Mouse (Mus musculus) cerebellum, adult 11-12 months (tissue): Measurements from ENCODE around the gene 1810037I17Rik.

ENCODE experiments used
- DNase-seq: peaks from one replicate; pipeline ENCODE4 v3.0.0; 2022

Gene 1810037I17Rik

DNA sequence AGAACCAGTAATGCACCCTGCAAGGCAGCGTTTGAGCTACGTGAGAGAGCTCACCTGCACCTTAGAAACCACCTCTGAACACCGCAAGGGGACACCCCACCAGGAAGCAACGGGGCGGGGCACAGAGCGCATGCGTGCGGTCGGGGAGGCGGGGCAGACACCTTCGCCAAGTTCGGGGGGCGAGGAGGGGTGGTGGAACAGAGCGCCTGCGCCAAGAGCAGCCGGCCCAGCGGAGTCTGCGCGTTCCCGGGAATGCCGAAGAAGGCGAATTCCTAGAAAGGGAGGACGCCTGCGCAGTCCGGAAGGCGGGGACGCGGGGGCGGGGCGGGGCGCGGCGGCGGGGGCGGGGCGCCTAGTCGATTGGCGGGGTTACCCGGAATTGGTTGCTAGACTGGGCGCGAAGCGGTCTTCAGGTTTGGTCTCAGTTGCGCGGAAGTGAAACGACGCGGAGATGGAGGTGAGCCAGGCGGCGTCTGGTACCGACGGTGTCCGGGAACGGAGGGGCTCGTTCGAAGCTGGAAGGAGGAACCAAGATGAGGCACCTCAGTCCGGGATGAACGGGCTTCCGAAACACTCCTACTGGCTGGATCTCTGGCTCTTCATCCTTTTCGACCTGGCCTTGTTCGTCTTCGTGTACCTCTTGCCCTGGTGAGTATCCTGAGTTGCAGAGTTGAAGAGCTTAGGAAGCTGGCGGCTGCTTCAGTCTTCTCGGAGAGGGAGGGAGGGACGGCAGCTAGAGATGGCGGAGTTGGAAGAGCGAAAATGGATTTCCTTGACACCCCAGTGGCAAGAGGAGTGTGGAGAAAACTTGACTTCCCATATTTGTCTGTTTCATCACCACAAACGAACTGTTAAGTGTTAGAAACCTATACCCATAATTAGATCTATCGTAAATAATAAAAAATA, at the start of gene 1810037I17Rik:
TSS of gene 1810037I17Rik (plus strand) at position 195 of the 906 bp plus-strand sequence.
- peak; percentile 96 for DNase-seq

DNA sequence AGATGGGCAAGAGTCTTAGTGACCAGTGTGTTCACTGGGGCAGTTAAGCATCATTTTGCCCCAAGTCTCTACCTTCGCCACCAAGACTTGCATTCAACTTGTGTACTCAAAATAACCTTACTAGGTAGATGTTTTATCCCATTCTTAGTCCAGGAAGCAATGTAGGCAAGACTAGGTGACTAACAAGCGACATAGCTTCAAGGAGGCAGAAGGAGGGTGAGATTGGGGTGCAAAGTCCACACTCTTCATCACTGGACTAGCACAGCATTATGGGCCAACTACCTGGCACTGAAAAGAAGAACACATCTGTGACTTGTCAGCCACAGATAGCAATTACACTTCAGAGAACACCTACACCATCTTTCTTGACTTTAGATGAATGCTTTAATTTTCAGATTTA, 47.1 kb upstream of the 1810037I17Rik start:
- no peak for DNase-seq

DNA sequence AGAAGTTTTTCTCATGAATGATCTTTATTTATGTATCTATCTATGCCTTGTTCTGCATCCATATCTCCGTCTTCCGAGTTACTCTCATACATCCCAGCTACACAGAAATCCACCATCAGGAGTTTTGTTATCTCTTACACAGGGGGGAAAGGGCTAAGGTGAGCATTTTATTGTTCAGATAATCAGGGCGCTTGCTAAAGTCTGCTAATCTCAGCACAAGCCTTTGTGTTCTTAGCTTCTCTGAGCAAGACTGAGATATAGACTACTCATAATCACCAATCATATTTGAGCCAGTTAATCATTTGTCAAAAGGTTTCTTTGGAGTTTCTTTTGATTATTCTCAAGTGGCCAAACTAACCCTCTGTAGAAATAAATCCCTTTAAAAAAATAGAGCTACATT, 46.5 kb upstream of the 1810037I17Rik start:
- DNase-seq = no peak

DNA sequence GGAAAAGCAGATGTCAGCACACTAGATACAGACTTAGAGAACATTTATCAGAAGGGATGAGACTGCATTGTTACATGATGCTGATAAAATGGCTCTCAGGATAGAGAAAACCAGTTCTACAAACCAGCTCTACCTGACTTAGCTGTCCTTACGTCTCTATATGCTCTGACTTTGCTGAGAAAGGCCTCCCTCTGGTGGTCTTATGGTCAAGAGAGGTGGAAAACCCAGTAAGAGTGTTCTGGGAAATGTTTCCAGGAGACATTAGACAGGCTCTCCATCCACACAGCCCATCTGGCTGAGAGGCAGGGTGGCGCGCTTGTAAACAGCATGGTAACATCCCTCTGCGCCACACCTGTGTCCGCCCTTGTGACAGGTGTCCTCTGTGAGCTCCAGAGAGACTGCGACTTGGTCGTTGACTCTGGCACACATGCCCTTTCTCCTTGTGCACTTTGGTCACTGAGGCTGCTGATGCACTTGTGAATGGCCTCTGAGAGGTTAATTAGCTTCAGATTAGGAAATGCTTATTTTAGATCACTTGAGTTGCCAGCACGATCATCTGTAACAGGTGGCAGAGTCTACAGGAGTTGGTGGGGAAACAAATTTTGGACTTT, 45.2 kb upstream of the 1810037I17Rik start:
- no peak for DNase-seq

DNA sequence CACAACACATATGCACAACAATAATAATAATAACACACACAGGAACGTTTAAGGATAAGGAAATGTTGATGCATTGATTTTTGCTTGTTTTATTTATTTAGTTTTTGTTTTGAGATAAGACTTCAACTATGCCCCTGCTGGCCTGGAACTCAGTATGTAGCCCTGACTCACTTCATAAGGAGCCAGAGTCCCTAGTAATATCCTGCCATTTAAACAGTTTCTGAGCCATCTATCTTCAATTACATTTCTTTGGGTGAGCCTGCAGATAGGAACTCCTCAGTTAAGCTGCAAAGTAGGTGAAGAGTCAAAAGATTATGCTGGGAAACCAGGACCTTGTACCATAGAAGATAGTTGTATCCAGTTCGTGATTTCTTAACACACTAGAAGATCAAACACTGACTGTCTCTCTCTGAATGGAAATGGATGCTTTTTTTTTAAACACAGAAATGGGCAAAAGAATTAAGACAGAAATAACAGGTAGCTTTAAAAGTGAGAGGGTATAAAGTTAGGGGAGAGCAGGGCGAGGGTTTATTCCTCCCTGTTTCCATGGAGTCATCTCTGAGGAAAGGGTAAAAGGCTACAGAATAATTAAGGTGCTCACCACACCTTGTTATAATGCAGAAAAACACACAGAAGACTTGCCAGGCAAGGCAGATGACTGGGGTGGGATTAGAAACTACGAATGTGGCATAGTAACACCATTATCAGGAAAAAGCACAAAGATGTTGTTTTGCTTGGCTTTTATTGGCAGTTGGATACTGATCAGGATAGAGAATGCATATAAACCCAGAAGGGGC, 36.3 kb upstream of the 1810037I17Rik start:
- DNase-seq = no peak

DNA sequence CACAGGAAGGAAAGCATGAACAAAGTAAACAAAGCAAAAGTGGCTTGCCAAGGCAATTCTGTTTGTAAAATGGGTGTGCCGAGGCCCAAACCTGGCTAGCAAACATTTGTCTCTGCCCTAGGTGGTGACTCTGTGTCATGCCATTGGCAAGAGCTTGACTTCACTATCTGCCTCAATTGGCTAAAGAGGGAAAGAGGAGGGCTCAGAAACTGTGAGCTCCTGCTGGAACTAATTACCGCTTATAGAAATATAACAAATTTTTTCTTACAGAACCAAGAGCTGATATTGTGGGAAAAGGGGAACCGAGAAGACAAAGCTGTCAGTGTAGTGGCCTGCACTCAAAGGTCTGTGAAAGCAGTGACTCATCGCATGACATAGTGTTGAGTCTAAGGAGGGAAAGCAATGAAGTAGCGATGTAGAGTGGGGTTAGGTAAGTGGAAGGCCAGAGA, 35.6 kb upstream of the 1810037I17Rik start:
- no peak for DNase-seq

DNA sequence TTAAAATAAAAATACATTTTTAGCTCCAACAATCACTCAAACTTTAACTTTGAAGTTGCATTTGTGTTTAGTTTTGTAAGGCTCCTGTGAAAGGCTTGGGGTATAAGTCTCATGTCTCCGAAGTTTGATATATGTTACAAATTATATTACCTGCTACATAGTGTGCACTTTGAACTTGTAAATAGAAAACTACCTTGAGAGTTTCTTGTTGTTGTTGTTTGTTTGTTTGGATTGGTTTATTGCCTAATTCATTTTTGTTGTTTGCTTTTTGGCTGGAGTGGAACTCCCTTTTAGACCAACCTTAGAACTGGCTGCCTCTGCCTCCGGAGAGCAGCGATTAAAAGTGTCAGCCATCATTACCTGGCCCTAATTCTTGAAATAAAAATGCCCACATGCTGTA, 29.2 kb upstream of the 1810037I17Rik start, which contains the start of gene Fabp2:
TSS of gene Fabp2 (plus strand) at position 301 of the 400 bp plus-strand sequence.
- DNase-seq = no peak

DNA sequence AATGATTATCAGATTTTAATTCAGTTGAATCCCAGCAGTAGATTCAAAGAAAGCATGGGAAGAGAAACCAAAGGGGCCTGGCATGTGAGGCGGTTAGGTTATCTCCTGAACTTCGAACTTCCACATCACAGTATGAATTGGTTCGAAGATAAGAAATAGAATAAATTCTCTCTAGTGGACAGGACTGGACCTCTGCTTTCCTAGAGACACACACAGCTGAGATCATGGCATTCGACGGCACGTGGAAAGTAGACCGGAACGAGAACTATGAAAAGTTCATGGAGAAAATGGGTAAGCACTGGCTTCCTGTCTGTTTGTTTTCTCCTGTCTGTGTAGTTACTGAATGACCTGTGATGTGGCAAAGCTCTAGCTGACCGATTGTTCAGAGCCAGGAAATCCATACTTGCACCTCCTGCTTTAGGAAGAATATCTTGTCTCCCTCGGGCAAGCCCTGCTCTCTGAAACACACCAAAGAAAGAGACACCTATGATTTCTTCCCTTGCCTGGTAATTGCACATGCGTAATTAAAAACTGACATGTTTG, 28.7 kb upstream of the 1810037I17Rik start:
- DNase-seq = no peak

DNA sequence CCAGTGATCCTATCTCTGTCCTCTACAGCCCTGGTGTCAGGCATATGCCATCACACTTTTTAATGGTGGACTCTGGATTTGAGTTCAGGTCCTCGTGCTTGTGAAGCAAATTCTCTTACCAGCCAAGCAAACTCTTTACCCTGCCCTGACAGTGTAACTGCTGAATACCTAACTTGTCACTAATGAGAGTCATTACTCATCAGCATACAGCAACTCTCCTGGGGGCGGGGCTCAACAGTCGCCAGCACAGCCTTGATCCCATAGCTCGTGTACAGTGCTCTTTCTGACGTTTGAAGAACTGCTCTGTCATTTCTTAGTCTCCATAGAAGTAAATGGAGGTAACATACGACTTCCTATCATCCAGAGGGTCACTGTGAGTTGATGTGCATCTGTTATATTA, 25.7 kb upstream of the 1810037I17Rik start:
- DNase-seq = no peak

DNA sequence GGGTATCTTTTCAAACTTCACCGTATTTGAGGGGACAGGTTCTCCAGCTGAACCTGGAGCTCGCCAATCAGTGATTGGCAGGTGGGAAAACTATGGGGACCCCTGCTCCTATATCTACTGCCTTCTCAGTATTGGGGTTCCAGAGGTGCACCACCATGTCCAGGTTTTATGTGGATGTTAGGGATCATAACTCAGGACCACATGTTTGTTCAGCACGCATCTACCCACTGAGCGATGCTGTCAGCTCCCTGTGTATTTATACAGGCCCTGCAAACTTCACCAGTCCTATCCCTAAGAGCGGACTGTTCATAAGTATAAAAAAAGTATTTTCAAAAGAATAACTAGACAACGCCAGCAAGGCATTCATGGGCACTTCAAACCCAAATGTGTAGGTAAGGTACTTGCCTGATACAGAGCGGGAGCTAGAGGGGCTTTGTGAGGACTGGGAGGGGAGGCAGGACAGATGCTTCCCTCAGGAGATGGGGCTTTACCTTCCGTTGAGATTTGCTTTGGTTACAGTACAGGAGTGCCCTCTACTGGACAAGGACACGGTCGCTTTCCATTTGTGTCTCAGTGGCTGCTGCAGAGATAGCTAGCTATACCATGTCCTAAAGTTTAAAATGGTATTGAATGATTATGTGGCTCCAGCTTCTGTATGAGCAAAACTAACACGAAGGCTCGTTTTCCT, 20.1 kb upstream of the 1810037I17Rik start:
- DNase-seq = no peak

DNA sequence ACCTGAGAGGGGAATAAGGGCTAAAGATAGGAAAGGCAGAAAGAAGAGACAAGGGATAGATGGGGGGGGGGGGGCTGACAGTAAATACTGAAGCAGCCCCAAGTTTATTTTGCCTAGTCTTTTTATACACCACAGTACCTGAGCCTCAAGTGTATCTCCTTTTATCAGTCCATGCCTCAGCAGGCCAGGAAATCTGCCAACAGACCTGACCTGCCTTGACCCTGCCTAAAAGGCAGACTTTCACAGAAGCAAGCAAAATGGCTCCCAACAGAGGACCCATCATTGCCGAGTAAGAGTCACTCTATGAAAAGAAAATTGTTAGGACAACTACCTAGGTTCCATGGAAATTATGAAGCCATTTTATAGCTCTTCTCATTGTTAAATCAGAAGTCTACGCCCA, 16.2 kb upstream of the 1810037I17Rik start:
- DNase-seq = no peak

DNA sequence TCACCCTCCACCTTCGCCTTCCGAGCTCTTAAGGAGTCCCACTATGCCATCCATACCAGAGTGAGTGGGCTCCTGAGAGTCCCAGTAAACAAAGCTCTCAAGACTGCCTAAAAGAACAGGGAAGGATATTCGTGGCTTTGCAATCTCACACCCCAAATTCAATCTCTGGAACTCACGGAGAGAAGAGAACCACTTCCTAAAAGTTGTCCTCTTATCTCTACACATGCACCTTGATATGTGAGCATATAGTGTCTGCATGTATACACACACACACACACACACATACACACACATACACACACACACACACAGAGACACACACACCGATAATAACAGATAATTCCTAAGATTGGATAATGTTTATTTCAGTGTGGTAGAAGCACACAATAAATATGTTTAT, 8.5 kb upstream of the 1810037I17Rik start:
- no peak for DNase-seq

DNA sequence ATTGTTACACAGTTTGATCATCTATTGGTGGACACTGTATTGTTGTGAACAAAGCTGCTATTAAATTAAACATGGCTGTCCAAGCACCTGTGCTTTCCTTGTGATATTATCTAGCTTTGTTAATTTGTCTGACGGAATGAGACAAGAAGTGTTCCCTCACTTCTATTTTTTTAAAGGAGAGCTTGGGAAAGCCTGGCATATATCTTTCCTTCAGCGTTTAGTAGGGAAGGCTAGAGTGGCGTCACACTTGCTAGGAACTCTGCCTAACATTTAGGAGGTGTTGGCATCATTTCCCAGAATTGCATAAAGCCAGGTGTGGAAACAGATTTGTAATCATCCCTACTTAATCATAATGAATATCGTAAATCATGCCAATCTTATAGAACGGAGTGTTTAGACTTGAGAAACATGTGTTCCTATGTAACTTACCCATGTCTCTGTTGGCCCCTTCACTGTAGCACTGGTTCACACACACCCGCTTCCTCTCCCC, 7.8 kb upstream of the 1810037I17Rik start:
- no peak for DNase-seq

DNA sequence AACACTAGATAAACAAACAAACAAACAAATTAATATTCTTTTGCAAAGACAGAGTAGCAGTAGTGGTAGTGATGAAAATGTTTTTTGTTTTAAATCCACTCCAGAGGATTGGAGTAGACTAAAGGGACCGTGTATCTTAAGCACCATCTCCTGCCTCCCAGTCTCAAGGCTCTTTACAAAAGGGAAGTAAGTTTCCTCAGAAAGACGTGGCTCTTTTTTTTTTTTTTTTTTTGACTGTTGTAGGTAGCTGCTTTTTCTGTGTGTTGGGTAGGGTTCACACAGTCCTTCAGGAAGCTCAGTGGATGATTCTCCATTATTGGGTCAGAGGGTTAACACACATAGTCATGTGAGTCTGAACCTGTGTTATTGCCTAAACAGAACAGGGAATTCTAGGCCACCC, 5.3 kb upstream of the 1810037I17Rik start:
- no peak for DNase-seq

DNA sequence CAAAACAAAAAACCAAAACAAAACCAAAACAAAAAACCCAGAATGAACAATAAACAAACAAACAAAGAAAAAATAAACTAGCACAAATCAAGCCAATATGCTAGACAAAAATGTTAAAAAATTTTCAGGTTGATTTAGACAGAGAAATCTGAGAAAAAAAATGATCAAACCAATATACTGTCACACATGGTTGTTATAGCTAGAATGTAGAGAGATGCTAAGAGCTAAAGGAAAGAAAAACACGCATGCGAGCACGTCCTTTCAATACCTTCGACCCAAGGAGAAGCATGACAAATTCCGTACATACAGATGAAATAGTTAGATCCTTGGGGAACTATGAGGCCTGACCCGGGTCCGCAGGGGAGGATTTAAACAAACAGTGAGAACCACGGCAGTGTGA, 4.7 kb upstream of the 1810037I17Rik start, which contains the start of gene Gm10959:
TSS of gene Gm10959 (minus strand) at position 101 of the 400 bp plus-strand sequence.
- DNase-seq = no peak

DNA sequence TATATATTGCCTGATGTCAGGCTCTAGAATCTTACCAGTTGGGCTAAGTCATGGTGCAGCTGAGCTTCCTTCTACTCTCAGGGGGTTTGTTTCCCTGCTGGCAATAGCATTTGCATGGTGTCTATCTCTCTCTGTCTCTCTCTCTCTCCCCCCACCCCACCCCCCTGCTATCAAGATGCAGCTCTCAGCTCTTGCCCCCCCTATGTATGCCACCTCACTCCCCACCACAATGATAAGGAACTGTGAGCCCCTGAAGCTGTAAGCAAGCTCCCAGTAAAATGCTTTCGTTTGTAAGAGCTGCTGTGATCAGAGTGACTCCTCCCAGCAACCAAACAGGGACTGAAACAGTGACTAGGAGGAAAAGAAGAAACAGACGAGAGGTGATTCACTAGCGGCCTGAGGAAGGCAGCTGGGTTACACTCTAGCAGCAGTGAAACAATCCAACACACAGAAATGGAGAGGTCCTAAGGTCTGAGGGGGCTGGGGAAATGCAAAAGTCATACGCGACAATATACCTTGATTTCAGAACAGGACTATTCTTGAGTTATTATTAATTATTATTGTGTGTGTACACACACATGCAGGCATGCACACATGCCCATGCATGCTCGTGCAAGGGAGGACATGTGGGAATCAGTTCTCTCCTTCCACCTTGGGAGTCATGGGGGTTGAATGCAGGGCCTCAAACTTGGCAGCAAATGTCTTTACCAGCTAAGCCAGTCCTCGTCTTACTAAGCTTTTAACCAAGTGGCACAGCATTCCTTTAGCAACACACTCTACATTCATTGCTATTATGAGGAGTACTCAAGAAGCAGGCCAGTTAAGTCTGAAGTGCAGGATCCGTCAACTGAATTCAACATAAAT, 3.2 kb upstream of the 1810037I17Rik start:
- no peak for DNase-seq

DNA sequence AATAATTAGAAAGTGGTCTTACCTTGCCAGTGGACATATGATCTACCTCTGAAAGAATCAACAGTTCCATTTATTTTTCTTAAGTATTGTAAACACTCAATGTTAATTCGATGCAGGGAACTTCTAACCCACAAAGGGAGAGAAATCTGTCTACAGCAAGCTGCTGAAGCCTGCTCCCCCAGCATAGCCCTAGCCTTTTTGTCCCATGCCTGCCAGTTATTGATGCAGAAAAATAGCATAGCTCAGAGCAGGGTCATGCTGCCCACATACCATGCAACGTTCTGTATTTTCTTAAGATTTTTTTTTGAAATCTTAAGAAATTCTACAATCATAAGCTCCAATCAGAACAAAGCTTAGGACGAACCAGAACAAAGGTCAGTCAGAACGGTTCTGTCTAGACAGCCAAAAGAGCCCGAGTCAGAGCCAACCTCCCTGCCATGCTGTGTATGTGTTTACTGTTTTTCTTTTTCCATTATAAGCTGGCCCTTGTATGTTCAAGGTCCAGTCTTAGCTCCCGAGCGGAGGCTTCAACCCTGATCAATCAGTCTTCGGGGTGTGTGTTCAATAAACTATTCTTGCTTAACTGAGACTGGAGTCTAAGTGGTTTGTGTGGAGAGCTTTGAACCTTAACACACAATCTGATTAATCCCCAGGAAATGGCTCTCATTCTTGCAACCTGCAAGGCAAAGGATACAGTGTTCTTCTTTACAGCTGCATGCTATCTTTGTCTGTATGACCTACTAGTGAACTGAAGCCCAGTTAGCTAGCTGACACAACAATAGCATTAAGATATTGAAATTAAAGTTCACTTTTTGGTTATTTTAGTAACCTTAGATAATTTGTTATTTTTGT, 2.1 kb upstream of the 1810037I17Rik start:
- no peak for DNase-seq

DNA sequence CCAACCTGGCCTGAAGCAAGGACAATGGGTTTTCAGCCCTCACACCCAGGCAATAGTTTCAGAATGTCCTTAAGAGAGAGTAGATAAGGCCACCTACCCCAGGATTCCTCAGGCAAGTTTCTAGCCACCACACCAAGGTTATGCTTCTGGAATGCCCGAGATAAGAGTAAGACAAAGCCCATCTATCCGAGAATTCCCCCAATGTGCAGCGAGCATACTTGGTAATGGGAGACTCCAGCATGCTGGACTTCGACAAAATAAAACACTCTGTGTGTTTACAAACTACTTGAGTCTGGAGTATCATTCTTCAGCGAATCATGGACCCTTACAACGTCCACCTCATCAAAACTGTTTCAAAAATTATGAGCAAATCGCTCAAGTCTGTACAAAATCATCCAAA, 856 bp upstream of the 1810037I17Rik start:
- no peak for DNase-seq

DNA sequence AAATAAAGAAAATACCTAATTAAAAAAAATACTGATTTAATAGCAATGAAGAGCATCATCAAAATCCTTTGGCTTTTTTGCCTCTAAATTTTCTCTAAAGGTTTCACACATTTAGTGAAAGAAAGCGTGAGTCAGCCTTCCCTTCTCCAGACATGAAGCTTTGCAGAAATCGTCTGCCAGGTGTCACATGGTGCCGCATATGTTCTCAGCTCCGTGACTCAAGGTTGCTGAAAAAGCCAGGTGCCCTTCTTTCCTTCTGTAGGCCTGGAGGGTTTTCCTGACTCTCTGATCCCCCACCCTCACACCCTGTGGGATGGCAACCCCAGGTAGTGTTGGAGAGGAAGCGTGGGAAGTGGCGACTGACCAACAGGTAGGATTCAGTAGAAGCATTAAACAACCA, 5.7 kb downstream of the 1810037I17Rik start:
- DNase-seq = no peak

DNA sequence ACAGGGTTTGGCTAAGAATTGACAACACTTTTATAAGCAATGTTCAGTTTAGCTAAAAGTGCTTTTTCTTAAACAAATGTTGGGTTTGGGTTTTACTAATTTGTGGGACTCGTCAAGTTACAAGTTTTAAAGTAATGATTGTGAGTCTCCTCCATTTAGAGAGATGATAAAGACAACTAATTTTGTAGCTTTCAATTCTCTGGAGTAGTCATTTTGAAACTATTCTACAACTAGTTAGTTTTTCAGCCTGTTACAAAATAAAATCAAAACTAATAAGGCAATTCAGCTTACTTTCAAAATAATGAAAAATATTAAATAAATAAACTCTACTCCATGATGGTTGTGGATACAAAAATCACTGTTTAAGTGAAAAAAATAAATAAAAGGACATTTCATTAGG, 8.5 kb downstream of the 1810037I17Rik start:
- DNase-seq = no peak
